Mouse (Mus musculus): ENCODE measurements at regions not wholly inside any gene's neighbourhood (a gene's known extent, or its start where the extent isn't known, plus 50 kb on each side); places are given as distances from the start of the nearest gene placed in this dataset.
A peak's percentile ranks its signal among the peaks of the same experiment; 100 is the strongest.

DNA sequence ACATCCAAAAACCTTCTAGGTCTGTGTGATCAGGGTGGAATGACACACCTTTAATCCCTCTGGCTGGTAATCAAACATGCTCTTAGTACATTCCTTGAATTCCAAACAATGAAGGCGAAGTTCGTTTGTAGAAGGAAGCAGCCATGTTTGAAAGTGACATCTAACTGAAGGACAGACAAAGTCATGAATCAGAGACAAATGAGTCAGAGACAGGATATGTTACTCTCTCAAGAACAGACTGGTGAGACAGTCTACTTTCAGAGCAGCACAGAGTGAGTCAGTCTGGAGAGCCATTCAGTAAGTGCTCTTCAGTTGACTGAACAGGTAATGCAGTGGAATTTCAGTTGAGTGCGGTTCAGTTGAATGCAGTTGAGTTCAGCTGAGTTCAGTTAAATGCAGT is 150.4 kb downstream of the Cpe start:
- no peak for DNase-seq (ENCODE audit: low read depth, low spot score)

DNA sequence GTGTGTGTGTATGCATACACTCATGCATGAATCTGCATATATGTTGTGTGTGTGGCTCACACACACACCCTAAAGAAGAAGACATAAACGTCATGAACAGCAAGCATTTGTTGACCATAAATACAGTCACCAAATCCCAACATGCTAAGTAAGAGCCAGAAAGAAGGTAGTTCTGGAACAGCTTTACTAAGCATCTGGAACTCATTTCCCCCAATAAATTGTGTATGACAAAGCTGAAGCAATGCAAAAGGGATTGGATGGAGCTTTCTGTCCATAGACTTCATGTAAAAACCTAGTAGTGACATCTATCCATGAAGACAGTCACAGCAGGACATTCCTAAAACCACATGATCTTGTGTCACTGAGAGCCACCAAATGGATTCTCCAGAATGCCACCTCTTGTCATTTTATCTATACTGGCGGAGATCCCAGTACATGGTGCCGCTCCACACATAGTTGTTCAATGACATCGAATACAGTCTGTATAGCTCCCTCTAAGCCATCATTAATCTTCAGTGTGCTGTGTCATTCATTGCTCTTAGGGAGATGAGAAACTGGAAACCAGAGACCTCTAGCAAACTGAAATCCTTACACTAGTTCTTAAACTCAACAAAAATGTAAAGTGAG is 152.9 kb downstream of the Cpe start:
- no peak for DNase-seq (ENCODE audit: low read depth, low spot score)

DNA sequence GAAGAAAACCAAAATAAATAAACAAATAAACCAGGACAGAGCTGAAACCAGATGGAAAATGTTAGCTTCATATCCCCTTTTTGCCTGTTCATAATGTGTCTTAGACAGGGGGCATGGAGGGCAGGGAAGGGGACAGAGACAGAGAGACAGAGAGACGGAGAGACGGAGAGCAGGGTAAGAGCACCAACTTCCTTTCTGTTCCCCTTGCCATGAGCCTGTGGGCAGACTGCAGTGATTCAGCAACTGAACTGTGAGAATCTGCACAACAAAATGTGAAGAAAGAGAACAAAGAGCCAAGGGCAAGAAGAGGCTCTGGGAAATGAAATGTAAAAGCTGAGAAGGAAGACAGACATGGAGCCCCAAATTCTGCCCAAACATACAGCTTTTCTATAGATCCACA is 161.1 kb downstream of the Cpe start:
- DNase-seq (ENCODE audit: low read depth, low spot score): no peak

- DNase-seq (ENCODE audit: low read depth, low spot score): no peak
These were observed 170.3 kb downstream of the Cpe start for GRCm38 (mm10) chr8:64522441-64523102.

- no peak for DNase-seq (ENCODE audit: low read depth, low spot score)
These were observed 173.2 kb downstream of the Cpe start for GRCm38 (mm10) chr8:64519650-64520049.

DNA sequence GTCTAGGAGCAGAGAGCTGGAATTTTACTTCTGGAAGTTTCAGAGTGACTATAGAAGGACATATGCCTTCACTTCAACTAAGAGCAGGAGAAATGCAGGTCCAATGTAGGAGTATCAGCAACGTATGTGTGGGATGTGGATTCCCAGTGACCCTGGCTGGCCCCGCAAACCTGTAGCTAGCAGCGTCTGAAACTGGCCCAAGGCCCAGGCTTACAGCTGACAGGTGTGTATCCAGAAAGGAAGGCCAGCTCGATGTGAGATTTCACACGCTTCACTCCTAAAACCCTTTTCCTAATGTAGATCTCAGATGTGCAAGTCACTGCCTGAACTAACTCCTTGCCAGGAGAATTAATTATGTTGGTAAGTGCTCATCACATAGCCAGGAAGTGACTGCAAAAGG is 176.9 kb downstream of the Cpe start:
- DNase-seq (ENCODE audit: low read depth, low spot score): no peak

DNA sequence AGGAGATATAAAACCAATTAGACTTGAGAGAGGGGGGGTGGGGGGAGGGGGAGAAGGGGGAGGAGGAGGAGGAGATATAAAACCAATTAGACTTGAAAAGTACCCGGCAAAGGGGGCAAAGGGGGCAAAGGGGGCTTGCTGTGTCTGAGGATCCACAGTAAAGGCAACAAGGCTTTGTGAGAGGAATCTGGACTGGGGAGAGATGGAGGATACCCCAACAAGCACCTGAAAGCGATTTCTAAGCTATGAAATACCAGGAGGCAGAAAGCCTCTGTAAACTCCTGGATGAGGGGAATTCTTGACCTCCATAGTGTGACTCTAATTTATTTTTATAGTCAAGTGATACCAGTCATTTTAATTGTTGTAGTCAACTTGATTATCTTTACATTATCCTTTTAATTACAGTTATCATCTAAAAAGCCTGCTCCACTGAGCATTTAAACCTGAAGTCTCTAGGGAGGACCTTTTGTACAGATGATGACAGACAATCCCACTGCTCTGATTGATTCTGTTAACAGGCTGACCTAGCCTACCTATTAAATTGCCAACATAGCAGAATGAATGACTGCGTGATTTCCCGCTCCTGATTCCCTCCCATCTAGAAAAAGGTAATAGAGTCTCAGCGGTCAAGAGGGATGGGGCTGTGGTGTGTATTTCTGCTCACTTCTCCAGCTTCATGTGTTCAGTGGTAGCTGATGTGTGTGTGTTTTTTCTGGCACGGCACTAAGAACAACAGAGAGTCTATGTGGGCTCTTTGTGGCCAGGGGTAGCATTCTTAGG is 195.4 kb downstream of the Cpe start:
- DNase-seq (ENCODE audit: low read depth, low spot score): no peak

- DNase-seq (ENCODE audit: low read depth, low spot score): no peak
These were observed 196.3 kb downstream of the Cpe start for GRCm38 (mm10) chr8:64496333-64497213.

DNA sequence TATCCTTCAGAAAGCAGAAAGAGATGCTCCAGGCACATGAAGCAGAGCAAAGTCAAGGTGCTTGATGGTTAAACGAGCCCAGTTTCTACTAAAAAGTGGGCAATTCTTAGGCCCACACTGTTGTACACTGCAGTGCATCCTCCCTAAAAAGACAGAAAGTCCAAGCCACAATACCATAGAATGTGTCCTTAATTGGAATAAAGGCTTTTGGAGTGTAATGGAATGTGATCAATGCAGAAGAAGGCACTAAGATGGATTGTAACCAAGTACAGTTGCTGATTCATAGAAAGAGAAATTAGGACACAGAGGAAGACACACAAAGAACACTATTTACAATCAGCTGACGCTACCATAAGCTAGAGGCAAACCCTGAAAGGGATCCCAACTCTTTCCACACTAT is 201.3 kb downstream of the Cpe start:
- no peak for DNase-seq (ENCODE audit: low read depth, low spot score)

- DNase-seq (ENCODE audit: low read depth, low spot score): no peak
These were observed 204.8 kb downstream of the Cpe start for GRCm38 (mm10) chr8:64488057-64488456.

GRCm38 (mm10) chr8:64473276-64473675 is 219.6 kb downstream of the Cpe start:
- DNase-seq (ENCODE audit: low read depth, low spot score): no peak

DNA sequence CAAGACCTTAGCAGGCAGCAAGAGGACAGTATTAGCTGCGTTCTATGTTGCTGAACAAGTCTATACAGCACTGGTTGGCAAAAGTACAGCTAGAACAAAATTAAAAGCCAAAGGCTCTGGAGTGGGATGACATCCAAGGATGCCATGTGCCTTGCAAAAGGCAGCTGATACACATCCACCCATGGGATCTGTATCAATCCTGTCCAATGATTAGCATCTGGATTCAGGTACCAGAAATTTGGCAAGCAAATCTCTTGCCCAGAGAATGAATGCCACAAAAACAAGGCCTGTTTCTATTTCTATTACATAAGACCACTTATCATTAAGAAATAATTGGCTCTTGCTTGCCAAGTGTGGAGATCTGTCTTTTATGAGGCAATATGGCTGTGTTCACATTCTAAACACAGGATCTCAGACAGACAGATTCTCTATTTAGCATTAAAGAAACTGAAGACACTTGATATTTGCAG is 220.0 kb downstream of the Cpe start:
- DNase-seq (ENCODE audit: low read depth, low spot score): no peak

- no peak for DNase-seq (ENCODE audit: low read depth, low spot score)
These were observed 231.7 kb downstream of the Cpe start for GRCm38 (mm10) chr8:64461136-64461535.

GRCm38 (mm10) chr8:64456970-64457369 is 235.9 kb downstream of the Cpe start:
- DNase-seq (ENCODE audit: low read depth, low spot score): no peak

DNA sequence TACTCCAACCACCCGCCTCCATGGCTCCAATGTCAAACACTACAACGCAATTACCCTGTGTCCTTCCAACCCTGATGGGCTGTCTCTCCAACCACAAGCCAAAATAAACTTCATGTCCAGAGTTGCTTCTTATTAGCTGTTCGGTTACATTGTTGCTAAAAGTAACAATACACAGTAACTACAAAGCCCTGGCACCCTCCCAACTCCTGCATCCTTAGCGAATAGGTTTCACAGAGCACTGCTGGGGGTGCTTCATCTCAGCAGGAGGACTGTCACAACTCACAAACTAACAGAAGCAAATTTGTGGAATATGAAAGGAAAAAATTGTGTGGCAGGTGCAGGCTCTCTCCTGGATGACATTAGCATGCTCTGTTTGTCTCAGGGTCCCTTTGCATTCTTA is 238.1 kb downstream of the Cpe start:
- DNase-seq (ENCODE audit: low read depth, low spot score): no peak

GRCm38 (mm10) chr8:64445366-64445765 is 239.3 kb upstream of the Tll1 start:
- DNase-seq (ENCODE audit: low read depth, low spot score): peak; percentile 68

DNA sequence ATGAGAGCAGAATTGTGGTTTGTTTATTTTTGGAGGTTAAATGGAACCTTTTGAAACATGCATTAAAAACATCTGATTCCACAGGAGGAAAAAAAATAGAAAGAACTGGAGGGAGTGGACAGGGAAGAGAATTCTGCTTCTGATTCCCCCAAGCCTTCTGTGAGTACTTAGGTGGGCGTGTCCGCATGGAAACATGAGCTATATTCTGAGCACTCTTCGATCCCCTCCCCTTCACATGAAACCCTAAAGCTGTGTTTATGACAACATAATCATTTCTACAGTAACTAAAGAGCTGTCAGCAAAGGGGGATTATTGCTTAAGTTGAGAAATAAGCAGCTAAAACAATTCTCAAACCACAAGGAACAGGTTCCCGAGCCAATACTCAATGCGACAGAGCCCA is 238.4 kb upstream of the Tll1 start:
- DNase-seq (ENCODE audit: low read depth, low spot score): no peak

- DNase-seq (ENCODE audit: low read depth, low spot score): no peak
These were observed 232.4 kb upstream of the Tll1 start for GRCm38 (mm10) chr8:64438489-64438888.

DNA sequence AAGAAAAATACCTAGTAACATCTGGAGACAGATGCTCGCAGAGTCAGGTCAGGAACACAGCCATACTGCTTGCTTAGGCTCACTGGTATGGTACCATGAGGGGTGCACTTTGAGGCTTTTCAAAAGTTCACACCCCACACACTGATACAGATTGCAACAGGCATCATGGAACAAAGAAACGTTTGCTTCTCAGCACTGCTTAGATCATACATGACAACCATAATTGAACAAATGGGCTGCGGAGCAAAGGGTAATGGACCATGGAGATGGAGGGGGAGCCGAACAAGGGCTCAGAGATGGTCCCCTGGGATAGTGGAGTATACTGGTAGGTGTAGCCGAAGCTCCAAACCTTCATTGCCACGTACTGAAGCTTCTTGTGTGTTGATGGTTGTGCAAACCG is 228.6 kb upstream of the Tll1 start:
- no peak for DNase-seq (ENCODE audit: low read depth, low spot score)

DNA sequence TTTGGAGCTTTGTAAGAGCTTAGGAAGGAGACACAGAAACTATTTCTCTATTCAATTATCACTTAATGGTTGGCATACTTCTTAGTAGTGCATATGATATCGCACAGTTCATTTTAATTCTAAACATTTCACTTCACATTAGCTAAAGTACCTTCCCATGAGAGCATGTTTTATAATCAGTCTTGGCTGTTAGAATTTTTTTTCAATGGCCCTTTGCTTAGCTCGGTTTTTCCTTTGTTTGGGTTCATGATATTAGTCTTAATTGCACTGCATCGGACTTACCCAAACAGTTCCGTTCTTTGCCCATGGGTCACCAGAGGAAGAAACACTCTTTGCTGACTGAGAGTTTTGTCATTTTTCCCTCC is 216.8 kb upstream of the Tll1 start:
- DNase-seq (ENCODE audit: low read depth, low spot score): no peak

DNA sequence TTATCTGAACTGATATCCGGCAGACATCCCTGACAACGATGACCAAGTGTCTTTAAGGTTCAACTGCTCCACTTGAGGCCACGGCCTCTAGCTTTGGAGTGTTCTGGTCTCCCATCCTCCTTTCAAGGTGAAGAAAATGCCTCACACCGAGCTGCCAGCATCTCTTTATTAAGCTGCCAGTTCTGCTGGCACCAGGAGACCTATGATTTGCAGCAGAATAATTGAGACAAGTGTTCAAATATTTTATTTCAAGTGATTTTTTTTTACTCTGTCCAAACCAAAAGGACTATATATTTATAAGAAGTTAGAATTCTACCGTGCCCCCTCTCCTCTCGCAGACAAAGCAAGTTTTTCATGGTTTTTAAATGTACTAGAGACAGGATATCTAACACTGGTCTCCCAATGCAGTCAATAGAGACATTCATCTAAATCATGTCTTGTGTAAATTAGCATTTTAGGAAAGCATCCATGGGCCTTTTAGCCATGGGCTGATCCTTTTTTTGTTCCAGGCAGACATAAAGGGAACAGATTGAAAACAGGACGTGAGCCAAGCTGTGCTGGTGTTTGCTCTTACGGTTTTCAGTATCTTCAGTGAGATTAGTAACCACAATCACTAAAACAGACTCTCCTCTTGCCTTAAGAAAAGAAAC is 216.3 kb upstream of the Tll1 start:
- DNase-seq (ENCODE audit: low read depth, low spot score): no peak
